Mouse (Mus musculus) MEL (cell line): ENCODE results near the gene Vmn2r36. TPM values are rescaled to one million over a fixed set of nuclear protein-coding genes. Genes with fewer than 3 reads are reported as not detected.
"Not testable (repeated sequence)": the region's sequence is repeated elsewhere in the genome, so short reads cannot be mapped to it uniquely, and the experiment has no call there.

Experiments
- DNase-seq: peaks from one replicate; pipeline ENCODE4 v3.0.0; 2011; ENCODE audit warnings: low read depth, low spot score
- H3K27ac ChIP-seq: 2 replicates; pipeline ENCODE4 v1.5.1; 2012; ENCODE audit warnings: low read depth, mild to moderate bottlenecking, control low read depth, low read length, moderate library complexity; ENCODE audit not compliant: control insufficient read depth
- H3K27me3 ChIP-seq, 2 experiments: fragments of 150-350 bp in 1 of 2; sonication (generic) in 1 of 2; 2 replicates each; pipeline ENCODE4 v1.6.1; 2012; ENCODE audit warnings: low read length in 2 of 2, mild to moderate bottlenecking in 2 of 2, improper control_type of control experiment in 1 of 2, moderate library complexity in 1 of 2; ENCODE audit not compliant: insufficient read depth in 2 of 2, control insufficient read depth in 1 of 2
- H3K36me3 ChIP-seq, 2 experiments: 2 replicates each; pipeline ENCODE4 v1.6.1; 2012 to 2014; ENCODE audit warnings: low read length in 2 of 2, improper control_type of control experiment in 1 of 2, inconsistent platforms in 1 of 2, mild to moderate bottlenecking in 1 of 2; ENCODE audit not compliant: insufficient read depth in 2 of 2, control insufficient read depth in 1 of 2
- H3K4me1 ChIP-seq, 2 experiments: fragments of 150-350 bp in 1 of 2; sonication (generic) in 1 of 2; 2 replicates each; pipeline ENCODE4 v1.6.1; 2012; ENCODE audit warnings: low read length in 2 of 2, improper control_type of control experiment in 1 of 2, mild to moderate bottlenecking in 1 of 2; ENCODE audit not compliant: insufficient read depth in 2 of 2, control insufficient read depth in 1 of 2
- H3K4me3 ChIP-seq, 2 experiments: fragments of 150-350 bp in 1 of 2; sonication (generic) in 1 of 2; 2 replicates each; pipeline ENCODE4 v1.5.1; 2012; ENCODE audit warnings: low read depth in 2 of 2, low read length in 2 of 2, mild to moderate bottlenecking in 2 of 2, moderate library complexity in 2 of 2, control low read depth in 1 of 2, improper control_type of control experiment in 1 of 2; ENCODE audit not compliant: control insufficient read depth in 1 of 2, insufficient read depth in 1 of 2
- H3K79me2 ChIP-seq: 2 replicates; pipeline ENCODE4 v1.6.1; 2012; ENCODE audit warnings: mild to moderate bottlenecking, low read length, moderate library complexity; ENCODE audit not compliant: control insufficient read depth, poor library complexity, insufficient read depth
- H3K9ac ChIP-seq: 2 replicates; pipeline ENCODE4 v1.6.1; 2012; ENCODE audit warnings: low read depth, mild to moderate bottlenecking, control low read depth, low read length, moderate library complexity; ENCODE audit not compliant: control insufficient read depth, poor library complexity, severe bottlenecking
- H3K9me3 ChIP-seq: fragments of 150-350 bp; sonication (generic); replicated peaks from 2 replicates; pipeline ENCODE4 v1.6.1; 2012; ENCODE audit warnings: mild to moderate bottlenecking, low read length, improper control_type of control experiment, moderate library complexity; ENCODE audit not compliant: insufficient read depth
- polyA plus RNA-seq, 2 experiments: library from polyadenylated mRNA; stranded (reverse) in 1 of 2; unstranded in 1 of 2; fragments of >175 nt in 1 of 2; fragments of >200 nt in 1 of 2; gene quantifications; 2 replicates each; pipeline versions ENCODE4 v1.2.1 to v1.2.4; 2012; ENCODE audit warnings: low replicate concordance in 2 of 2, low read depth in 1 of 2; ENCODE audit not compliant: insufficient read length in 2 of 2, insufficient read depth in 1 of 2, missing spikeins in 1 of 2
- total RNA-seq: library from RNA; depleted of rRNA; stranded (reverse); fragments of 300-350 nt; gene quantifications from 2 replicates; pipeline ENCODE4 v1.2.3, GENCODE M21; 2012; rRNA removed

Vmn2r36 gene
- total RNA-seq = not detected in 2 replicates
- not detected for polyA plus RNA-seq

DNA sequence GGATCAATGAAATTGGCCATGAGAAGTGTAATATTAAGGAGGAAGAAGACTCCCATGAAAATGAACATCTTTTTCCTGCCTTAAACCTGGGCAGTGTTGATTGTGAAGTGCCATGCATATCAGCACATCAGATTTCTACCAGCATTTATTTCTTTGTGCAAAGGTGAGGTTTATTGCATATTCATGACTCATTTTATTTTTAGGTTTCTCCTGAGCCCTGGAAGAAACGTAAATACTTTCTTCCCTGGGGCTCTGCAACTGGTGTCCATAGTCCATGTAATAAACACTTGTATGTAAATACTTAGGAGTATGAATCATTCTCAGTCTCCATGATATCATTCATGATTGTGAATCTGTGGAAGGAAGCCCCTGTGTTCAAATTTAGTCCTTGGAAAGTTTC, at the start of gene Vmn2r36:
TSS of gene Vmn2r36 (minus strand) at position 101 of the 400 bp plus-strand sequence.
- H3K4me1 ChIP-seq, H3K79me2 ChIP-seq, H3K27ac ChIP-seq, H3K36me3 ChIP-seq, H3K4me3 ChIP-seq, H3K27me3 ChIP-seq, H3K9me3 ChIP-seq, DNase-seq, H3K9ac ChIP-seq: not testable (repeated sequence)

Other genes starting within 250 kb of the Vmn2r36 start
- gene Vmn2r34, start 213.0 kb downstream of the Vmn2r36 start, total RNA-seq = not detected in 2 replicates
- gene Vmn2r34, start 213.0 kb downstream of the Vmn2r36 start, polyA plus RNA-seq = not detected
- not detected in 2 replicates for gene Vmn2r35, start 82.6 kb downstream of the Vmn2r36 start, total RNA-seq
- gene Vmn2r35, start 82.6 kb downstream of the Vmn2r36 start, polyA plus RNA-seq = not detected